Mouse (Mus musculus) testis, adult 2 months (tissue): ENCODE measurements around the gene Tspyl2.

ENCODE experiments used
- CTCF ChIP-seq: fragments of 200-500 bp; IDR thresholded peaks from 2 replicates; pipeline ENCODE4 v1.5.1; 2012; ENCODE audit warnings: low read depth, mild to moderate bottlenecking, inconsistent platforms, low read length, moderate library complexity; ENCODE audit not compliant: control insufficient read depth, insufficient read depth, insufficient replicate concordance
- POLR2A ChIP-seq: fragments of 200-500 bp; IDR thresholded peaks from 2 replicates; pipeline ENCODE4 v1.6.1; 2012; ENCODE audit warnings: low read depth, mild to moderate bottlenecking, inconsistent platforms, low read length, moderate library complexity; ENCODE audit not compliant: control insufficient read depth

DNA sequence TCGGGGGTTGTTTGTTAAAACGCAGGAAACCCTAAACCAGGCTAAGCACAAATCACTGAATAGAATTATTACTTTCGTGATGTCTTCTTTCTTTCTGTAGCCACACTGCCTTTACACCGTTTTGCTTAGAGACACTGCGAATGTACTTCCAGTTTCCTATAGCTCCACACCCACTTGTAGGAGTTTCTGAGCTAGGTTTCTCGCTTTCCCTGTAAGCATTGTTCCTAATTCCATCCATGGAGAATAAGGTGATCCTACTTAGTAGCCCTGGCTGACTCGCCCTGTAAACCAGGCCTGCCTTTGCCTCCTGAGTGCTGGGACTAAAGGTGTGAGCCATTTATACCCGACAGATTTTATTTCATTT, 14.6 kb downstream of the Tspyl2 start:
- TF ChIP-seq POLR2A, result no peak
- no peak for TF ChIP-seq CTCF
